Mouse (Mus musculus): ENCODE measurements at regions not wholly inside any gene's neighbourhood (a gene's known extent, or its start where the extent isn't known, plus 50 kb on each side); places are given as distances from the start of the nearest gene placed in this dataset.

GRCm38 (mm10) chr9:49848943-49849342 lies 50.2 kb upstream of the Ncam1 start:
- DNase-seq: no peak

All from layer of hippocampus, postnatal 36 days (tissue).